Mouse (Mus musculus) Muller cell, postnatal 12 days (primary cell): ENCODE data around the gene Gpr1.
"Not testable (repeated sequence)": the region's sequence is repeated elsewhere in the genome, so short reads cannot be mapped to it uniquely, and the experiment has no call there.

Experiments
- DNase-seq: peaks from one replicate; pipeline ENCODE4 v3.0.0-alpha.2; 2015; ENCODE audit errors: inconsistent ontology term

Gpr1 gene

DNA sequence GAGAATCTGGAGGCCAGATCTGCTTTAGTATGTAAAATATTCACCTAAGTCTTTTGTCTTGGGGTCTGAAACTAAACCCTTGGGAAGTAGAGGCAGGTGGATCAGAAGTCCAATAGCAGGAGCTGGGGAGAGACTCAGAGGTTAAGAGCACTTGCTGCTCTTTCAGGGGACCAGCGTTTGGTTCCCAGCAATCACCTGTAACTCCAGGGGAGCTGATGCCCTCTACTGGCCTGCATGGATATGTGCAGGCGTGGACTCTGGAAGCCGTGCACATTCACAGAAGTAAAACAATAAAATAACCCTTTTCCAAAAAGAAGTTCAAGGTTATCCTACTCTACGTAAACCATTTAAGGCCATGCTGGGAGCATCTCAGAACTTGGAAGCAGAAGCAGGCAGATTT is 4.9 kb upstream of the Gpr1 start:
- no peak for DNase-seq

DNA sequence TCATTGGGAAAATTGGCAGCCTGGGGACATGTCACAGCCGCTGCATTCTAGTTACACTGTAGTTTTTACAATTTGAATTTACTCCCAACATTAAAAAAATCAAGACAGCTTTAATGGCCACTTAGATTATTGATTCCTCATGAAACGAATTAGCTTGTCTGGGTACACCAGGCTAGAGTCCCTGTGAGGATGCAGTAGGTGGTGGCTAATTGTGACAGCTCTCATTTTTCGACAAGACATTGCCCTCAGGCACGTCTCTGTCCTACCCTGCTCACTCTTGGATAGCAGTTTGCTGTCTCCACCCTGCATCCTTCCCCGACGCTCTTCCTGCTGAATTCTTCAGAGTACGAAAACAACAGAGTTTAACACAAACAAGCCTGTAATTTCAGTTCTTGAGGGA is 288 bp upstream of the Gpr1 start:
- no peak for DNase-seq

GRCm38 (mm10) chr1:63213478-63214270 is 669 bp downstream of the Gpr1 start:
- DNase-seq = no peak

- no peak for DNase-seq
Observed at GRCm38 (mm10) chr1:63209861-63210529, 4.3 kb downstream of the Gpr1 start.

DNA sequence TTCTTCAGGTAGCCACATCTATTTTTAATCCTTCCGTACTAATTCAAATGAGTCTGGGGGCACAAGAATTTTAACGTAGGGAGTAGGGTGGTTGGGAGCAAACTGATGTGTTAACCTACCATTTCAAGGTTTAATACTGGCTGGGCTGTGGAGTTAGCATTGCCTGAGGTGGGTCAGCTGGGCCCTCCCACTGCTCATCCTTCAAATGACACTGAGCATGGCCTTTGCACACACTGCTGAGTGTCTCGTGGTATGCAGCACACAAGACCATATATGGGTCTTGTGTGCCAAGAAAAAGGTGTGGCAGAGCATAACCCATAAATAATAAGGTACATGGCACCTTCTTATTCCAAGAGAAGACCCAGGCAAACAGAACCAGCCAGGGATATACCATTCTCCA is 6.7 kb downstream of the Gpr1 start:
- DNase-seq = no peak

DNA sequence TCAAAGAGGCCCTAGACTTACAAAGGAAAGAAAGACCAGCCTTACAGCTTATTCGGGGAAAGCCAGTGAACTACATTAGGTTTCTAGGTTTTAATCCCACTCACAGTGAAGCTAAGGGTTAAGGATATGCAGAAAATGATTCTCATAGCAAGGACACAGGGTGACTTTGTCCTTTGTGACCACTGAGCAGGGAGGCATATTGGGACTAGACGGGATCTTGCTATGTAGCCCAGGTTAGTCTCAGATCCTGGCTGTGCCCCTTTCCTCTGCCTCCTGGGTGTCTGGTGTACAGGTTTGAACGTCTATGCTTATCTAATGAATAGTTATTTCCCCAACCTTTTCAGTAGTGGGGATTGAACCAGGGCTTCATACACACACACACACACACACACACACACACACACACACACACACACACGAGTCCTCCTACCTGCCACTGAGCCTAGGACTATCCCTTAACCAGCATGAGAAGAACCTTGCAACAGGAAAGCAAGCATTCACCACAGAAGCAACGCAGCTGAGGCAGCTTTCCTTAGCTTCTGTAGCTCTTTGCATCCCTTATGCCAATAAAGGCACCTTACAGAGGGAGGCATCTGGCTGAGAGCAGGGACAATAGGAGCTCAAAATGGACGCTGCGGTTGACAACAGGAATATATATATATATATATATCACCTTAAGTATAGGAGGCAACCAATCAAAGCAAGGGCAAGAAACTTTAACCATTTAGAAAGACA is 9.5 kb downstream of the Gpr1 start:
- DNase-seq = no peak

DNA sequence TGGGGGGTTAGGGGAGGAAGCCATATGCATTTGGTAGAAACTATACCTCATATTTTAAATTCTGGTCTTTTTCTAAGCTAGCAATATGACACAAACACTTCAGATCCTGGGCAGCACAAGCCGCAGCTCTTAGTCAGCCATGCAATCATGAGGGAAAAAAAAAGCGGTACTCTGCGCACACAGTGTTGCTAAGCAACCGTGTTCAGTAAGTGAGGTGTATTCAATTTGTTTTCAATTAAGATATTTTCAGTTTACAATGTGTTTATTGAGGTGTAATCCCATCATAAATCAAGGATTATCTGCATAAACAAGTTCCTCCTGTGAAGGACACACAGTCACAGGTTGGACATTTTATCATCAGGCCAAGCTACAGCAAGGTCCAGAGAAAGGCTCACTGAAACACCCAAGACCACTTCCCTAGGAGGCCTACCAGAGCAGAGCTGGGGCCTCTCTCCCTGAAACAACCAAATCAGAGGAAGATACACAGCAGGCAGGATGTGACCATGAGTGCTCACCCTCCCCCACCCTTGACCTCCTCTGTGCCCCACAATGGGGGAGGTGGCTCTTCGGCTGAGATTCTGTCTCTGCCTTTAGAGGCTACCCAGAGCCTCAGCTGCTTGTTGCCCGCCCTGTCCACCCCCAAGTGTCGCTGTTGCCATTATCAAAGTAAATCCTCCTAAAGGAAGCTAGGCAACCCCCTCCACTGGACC is 10.2 kb downstream of the Gpr1 start:
- peak; percentile 22 for DNase-seq

DNA sequence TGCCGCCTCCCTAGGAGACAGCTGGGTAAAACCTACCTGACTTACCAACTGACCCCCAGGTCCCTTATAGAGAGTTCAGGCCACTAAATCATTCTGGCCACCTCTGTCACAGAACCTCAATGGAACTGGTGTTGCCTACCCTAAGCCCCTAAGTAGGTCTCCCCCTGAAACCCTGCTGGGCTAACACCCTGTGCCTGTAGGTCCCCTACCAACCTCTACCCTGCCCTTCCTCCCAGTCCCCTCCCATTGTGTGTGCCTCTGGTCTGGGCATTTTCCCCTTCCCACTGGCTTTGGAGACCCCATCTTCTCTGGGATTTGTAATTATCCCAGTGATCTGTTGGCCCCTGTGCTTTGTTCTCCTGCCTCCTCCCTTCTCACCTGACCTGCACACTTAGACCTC is 10.9 kb downstream of the Gpr1 start:
- DNase-seq = no peak

- DNase-seq = no peak
Observed at GRCm38 (mm10) chr1:63201672-63202071, 12.7 kb downstream of the Gpr1 start.

DNA sequence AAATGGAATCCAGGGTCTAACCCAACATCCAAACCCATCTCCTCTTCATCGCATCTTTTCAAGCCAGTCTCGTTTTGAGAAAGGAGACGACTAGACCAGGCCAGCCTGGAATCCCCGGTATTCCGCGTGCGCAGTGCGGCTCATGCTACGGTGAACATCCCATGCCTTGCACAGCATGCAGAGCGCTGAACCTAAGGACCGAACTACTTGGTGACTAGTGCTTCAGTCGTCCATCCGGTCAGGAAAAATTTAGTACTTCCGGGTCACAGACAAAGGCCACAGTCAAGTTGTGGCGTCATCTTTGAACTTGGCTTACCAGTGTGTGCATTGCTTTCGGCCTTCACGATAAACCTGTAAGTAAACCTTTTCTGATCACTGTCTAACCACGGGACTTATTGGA is 14.0 kb downstream of the Gpr1 start:
- no peak for DNase-seq

DNA sequence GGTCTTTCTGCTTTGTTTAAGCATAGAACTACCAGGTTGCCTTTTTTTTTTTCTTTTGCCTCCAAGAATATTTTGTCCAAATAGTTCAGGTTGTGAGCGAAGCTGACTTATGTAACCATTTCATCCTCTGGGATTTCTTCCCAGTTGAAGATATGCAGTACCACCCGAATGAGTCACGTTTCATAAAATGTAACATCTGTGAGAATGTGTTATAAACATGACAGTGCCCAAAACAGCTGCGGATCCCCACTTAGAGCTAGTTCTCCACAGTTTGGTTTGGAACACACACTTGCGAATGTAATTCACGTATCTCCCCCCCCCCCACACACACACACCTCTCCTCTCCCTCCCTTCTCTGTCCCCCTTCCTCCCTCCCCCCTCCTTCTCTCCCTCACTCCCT is 15.0 kb downstream of the Gpr1 start:
- no peak for DNase-seq

DNA sequence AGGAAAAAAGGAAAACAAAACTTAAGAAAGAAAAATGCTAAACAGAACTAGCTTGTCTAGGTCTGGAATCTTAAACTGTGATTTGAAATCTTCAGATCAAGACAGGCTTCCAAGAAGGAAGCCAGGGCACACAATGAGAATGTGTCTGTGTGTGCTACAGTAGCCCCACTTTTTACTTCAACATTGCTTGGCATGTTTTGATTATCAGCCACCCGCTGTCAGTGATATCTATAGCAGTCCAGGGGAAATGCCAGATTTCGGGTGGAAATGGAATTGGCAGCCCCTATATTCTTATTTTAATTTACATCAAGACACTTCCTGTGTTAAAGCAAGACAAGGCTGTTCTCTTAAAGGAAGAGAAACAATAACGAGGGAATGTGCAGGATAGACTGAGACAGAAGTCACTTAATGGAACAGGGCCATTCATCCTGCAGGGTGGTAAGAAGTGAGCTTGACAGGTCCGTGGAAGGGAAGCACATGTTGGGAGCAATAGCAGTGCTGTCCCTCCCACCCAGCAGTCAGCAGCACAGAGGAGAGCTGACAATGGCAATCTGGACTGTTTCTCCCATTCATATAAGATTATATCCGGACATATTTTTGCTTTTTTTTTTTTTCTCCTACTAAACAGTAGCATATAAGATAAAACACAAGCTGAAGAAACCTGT is 18.4 kb downstream of the Gpr1 start:
- no peak for DNase-seq

- DNase-seq = no peak
Observed at GRCm38 (mm10) chr1:63192306-63193065, 21.9 kb downstream of the Gpr1 start.

DNA sequence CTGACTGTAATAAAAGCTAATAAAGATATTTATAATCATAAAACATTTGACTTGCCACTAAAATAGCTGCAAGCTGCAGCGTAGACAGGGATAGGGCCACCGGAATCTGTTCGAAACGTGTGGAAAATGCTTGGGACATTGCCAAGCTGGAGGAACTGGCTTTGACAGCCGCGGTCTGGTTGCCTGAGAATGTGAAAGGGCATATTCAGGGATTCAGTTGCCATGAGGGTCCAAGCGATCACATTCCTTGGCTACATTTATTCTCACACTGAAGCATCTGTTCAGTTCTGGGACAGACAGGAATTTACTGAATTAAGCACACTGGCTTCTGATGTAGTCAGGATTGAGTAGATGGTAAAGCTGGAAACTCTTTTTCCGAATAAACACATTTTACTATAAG is 23.5 kb downstream of the Gpr1 start:
- DNase-seq = peak; percentile 19

DNA sequence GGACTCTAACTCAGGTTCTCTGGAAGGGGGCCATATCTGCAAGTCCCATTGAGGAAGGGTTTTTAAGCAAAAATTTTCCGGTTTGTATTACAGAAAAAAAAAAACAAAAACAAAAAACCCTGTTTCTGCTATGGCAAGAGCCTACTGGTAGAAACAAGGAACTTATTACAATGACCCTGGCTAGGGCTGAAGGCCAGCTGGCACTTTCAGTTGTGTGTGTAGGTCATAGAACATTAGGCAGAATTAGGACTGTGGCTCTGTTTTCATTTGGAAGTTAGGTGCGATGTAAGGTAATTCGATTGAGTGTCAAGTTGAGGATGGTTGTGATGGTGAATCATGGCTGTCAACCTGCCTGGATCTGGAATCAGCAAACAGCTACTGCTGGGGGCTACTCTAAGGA is 25.8 kb downstream of the Gpr1 start:
- DNase-seq = no peak

DNA sequence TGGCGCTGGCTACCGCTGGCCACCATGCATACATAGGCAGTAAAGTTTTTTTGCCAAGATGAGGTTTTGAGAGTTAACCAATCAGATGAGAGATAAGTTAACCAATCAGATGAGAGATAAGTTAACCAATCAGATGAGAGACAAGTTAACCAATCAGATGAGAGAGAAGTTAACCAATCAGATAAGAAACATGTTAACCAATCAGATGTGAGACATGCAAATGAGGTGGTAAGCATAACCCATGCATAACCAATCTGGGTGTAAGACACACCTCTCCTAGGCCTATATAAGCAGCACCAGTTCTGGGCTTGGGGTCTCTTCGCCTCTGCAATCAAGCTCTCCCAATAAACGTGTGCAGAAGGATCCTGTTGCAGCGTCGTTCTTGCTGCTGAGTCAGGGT is 28.9 kb downstream of the Gpr1 start:
- not testable (repeated sequence) for DNase-seq

GRCm38 (mm10) chr1:63182636-63183270 is 31.6 kb downstream of the Gpr1 start:
- DNase-seq = no peak

GRCm38 (mm10) chr1:63182212-63182611 is 32.1 kb downstream of the Gpr1 start:
- DNase-seq = no peak

DNA sequence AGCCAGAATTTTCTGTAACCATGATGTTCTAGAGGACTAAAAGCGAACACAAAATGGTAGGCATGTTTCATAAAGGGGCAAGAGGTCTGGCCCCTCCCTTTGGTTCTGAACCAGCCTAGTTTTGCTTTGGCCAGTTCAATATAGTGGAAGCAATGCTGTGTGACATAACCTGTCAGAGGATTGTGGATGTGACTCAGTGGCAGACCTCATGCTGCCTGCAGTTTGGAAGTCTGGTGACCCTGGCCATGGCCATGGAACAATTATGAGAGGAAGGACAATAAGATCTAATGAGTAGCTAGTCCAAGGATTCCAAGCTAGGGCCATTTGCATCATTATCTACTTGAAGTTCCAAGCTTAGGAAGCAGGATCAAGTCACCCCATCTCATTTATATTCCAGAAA is 32.9 kb downstream of the Gpr1 start:
- DNase-seq = no peak

DNA sequence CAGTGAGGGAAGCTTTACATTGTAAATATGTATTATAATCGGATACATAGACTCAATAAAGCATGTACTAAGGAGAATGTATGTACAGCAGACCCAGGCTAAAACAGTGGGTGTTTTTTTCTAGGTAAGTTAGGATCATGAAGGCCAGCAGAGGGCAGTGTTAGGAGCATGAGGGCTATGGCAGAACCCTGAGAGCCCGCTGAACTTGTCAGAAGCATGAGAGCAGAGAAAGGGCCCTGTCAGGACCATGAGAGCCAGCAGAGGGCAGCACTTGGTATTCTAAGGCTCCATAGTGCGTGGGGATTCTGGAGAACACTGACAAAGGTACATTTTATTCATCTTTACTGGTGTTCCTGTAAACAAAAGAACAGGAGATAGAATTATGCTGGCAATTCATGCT is 33.3 kb downstream of the Gpr1 start:
- DNase-seq = peak; percentile 83
